Mouse (Mus musculus): Measurements from ENCODE around the gene Yme1l1. TPM values are rescaled to one million over a fixed set of nuclear protein-coding genes. Genes with fewer than 3 reads are reported as not detected.

The Yme1l1 gene
- 82.3 and 90.5 TPM in 2 replicates for polyA plus RNA-seq (2016; fragmentation: Nextera tagmentation; extraction: Ambion mirVana)

GRCm38 (mm10) chr2:23155777-23156607 lies at the start of gene Yme1l1, which contains the start of gene Mastl:
TSS of gene Yme1l1 (plus strand) at chr2:23156369.
TSS of gene Mastl (minus strand) at chr2:23156024.
- Histone ChIP-seq H3K9me3 (replicated peaks) (no peaks in the 10 kb centered on the region), H3K4me1 (peaks cover 29% of the 10 kb centered on the region), H3K27me3 (no peaks in the 10 kb centered on the region), H3K9ac (peak within 1 kb of the TSS; percentile 77), H3K4me2 (replicated peaks) (peak within 1 kb of the TSS; percentile 79), H3K4me3 (peak within 1 kb of the TSS; percentile 79), H3K27ac (peak within 1 kb of the TSS; percentile 99), H3K36me3 (peaks cover 1% of the 10 kb centered on the region; the same call in 1 of the 2 replicates)
- ATAC-seq (ENCODE audit: low FRiP score) = peak; percentile 98
- WGBS = under 1% methylated on average over 61 of the region's 61 CpGs

GRCm38 (mm10) chr2:23119573-23119972 lies 36.6 kb upstream of the Yme1l1 start:
- Histone ChIP-seq H3K4me2 (replicated peaks) (no peak overlapping the region), H3K27me3 (no peaks in the 10 kb centered on the region), H3K9me3 (replicated peaks) (no peaks in the 10 kb centered on the region), H3K4me1 (no peaks in the 10 kb centered on the region), H3K27ac (no peak overlapping the region), H3K4me3 (no peak overlapping the region), H3K36me3 (peaks cover 17% of the 10 kb centered on the region), H3K9ac (no peak overlapping the region)
- no peak for ATAC-seq (ENCODE audit: low FRiP score)

GRCm38 (mm10) chr2:23155199-23155621 lies 959 bp upstream of the Yme1l1 start:
- ATAC-seq (ENCODE audit: low FRiP score) = no peak; the same call in 1 of the 2 replicates

DNA sequence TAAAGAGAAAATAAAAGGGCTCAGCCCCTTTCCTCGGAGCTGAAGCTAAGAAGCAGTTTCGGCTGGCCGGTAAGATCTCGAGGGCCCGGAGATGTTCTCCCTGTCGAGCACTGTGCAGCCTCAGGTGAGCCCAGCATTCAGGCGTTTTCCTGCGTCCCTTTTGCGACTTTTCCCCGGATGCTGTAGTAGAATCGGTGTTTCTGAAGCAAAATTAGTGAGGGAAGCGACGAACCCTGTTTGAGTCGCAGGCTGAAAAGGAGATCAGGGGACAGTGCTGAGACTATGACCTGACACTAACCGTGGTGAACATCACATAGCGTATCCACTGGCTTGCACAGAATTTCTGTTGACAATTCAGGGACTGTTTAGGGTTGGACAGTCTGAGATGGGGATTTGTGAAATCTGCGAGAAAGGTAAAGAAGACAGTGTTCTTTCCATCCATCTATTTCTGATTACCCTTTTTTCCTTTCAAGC lies 476 bp downstream of the Yme1l1 start:
- Histone ChIP-seq H3K9me3 (replicated peaks) (no peaks in the 10 kb centered on the region), H3K4me3 (peak overlapping the region; percentile 79), H3K9ac (peak overlapping the region; percentile 77), H3K27ac (peak overlapping the region; percentile 99), H3K27me3 (no peaks in the 10 kb centered on the region), H3K4me2 (replicated peaks) (peak overlapping the region; percentile 79), H3K4me1 (peaks cover 29% of the 10 kb centered on the region), H3K36me3 (peaks cover 6% of the 10 kb centered on the region)
- under 1% methylated on average over 17 of the region's 17 CpGs for WGBS
- peak; percentile 36 for ATAC-seq (ENCODE audit: low FRiP score)

More at GRCm38 (mm10) chr2:23155199-23155621, 959 bp upstream of the Yme1l1 start:
- Histone ChIP-seq H3K4me2 (replicated peaks) (peak overlapping the region; percentile 79), H3K27ac (peak overlapping the region; percentile 99; the same call in 1 of the 2 replicates), H3K27me3 (no peaks in the 10 kb centered on the region), H3K4me3 (peak overlapping the region; percentile 79), H3K9me3 (replicated peaks) (no peaks in the 10 kb centered on the region), H3K36me3 (no peaks in the 10 kb centered on the region), H3K9ac (peak overlapping the region; percentile 77), H3K4me1 (peaks cover 29% of the 10 kb centered on the region)
- WGBS = 9% methylated on average over 5 of the region's 5 CpGs

DNA sequence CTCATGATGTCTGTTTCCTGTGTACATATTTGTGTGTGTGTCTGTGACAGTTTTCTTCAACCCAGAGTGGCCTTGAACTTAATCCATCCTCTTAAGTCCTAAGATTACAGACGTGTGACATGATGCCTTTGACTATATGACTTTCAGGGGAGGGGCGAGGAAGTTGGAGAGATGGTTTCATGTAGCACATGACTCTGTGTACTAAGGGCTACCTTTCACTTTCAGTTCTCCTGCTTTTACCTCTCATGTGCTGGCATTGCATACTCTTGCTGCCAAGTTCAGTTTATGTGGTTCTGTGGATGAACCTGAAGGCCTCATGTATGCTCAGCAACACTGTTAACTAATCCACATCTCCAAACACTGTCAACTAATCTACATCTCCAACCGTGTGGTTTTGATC lies 16.1 kb downstream of the Yme1l1 start:
- ATAC-seq (ENCODE audit: low FRiP score) = no peak
- Histone ChIP-seq H3K9me3 (replicated peaks) (no peaks in the 10 kb centered on the region), H3K36me3 (peaks cover 67% of the 10 kb centered on the region), H3K9ac (no peak overlapping the region), H3K4me1 (no peaks in the 10 kb centered on the region), H3K27me3 (no peaks in the 10 kb centered on the region), H3K4me2 (replicated peaks) (no peak overlapping the region), H3K27ac (no peak overlapping the region), H3K4me3 (no peak overlapping the region)
- 88% methylated on average over 3 of the region's 3 CpGs for WGBS

DNA sequence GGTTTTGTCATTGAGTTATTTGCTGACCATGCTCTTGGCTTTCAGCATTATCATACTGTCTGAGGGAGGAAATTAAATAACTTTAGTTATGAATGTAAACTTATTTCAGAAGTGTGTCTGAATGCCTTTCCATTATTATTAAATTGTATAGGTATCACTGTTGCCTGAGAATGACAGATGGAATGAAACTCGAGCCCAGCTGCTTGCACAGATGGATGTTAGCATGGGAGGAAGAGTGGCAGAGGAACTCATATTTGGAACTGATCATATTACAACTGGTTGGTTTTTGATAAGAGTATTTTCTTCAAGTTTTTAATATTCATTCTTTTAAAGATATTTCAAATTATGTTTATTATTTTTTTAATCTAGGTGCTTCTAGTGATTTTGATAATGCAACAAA lies 38.2 kb downstream of the Yme1l1 start:
- Histone ChIP-seq H3K4me2 (replicated peaks) (no peak overlapping the region), H3K36me3 (peaks cover 65% of the 10 kb centered on the region), H3K4me1 (no peaks in the 10 kb centered on the region), H3K9ac (no peak overlapping the region), H3K4me3 (no peak overlapping the region), H3K27me3 (no peaks in the 10 kb centered on the region), H3K9me3 (replicated peaks) (no peaks in the 10 kb centered on the region), H3K27ac (no peak overlapping the region)
- 76% methylated on average over 1 of the region's 1 CpGs for WGBS
- no peak for ATAC-seq (ENCODE audit: low FRiP score)

GRCm38 (mm10) chr2:23201034-23201433 lies 44.9 kb downstream of the Yme1l1 start:
- Histone ChIP-seq H3K27ac (no peak overlapping the region), H3K4me3 (no peak overlapping the region), H3K36me3 (peaks cover 21% of the 10 kb centered on the region), H3K9ac (no peak overlapping the region), H3K9me3 (replicated peaks) (no peaks in the 10 kb centered on the region), H3K4me1 (no peaks in the 10 kb centered on the region), H3K27me3 (no peaks in the 10 kb centered on the region), H3K4me2 (replicated peaks) (no peak overlapping the region)
- 90% methylated on average over 1 of the region's 1 CpGs for whole genome bisulfite sequencing
- no peak for ATAC-seq (ENCODE audit: low FRiP score)

GRCm38 (mm10) chr2:23202900-23203670 lies 46.9 kb downstream of the Yme1l1 start:
- H3K9ac ChIP-seq = no peak overlapping the region
- H3K27me3 ChIP-seq = no peaks in the 10 kb centered on the region
- ATAC-seq (ENCODE audit: low FRiP score) = no peak
- no peak overlapping the region for H3K27ac ChIP-seq
- peaks cover 14% of the 10 kb centered on the region for H3K36me3 ChIP-seq
- H3K9me3 ChIP-seq (replicated peaks) = no peaks in the 10 kb centered on the region
- no peak overlapping the region for H3K4me3 ChIP-seq
- no peak overlapping the region for H3K4me2 ChIP-seq (replicated peaks)
- 63% methylated on average over 15 of the region's 15 CpGs for WGBS
- H3K4me1 ChIP-seq = no peaks in the 10 kb centered on the region

- no peaks in the 10 kb centered on the region for H3K9me3 ChIP-seq (replicated peaks)
Measured at GRCm38 (mm10) chr2:23207070-23207526, 50.9 kb downstream of the Yme1l1 start, which contains the start of gene 4931423N10Rik. TSS of gene 4931423N10Rik (plus strand) at chr2:23207476.

GRCm38 (mm10) chr2:23213661-23214060 lies 57.5 kb downstream of the Yme1l1 start:
- H3K36me3 ChIP-seq = no peaks in the 10 kb centered on the region
- no peak for ATAC-seq (ENCODE audit: low FRiP score)
- WGBS = 86% methylated on average over 5 of the region's 5 CpGs
- no peak overlapping the region for H3K27ac ChIP-seq
- H3K9ac ChIP-seq = no peak overlapping the region
- H3K4me2 ChIP-seq (replicated peaks) = no peak overlapping the region
- H3K4me1 ChIP-seq = no peaks in the 10 kb centered on the region
- H3K4me3 ChIP-seq = no peak overlapping the region
- no peaks in the 10 kb centered on the region for H3K9me3 ChIP-seq (replicated peaks)
- H3K27me3 ChIP-seq = no peaks in the 10 kb centered on the region

More at GRCm38 (mm10) chr2:23207070-23207526, 50.9 kb downstream of the Yme1l1 start, which contains the start of gene 4931423N10Rik:
- Histone ChIP-seq H3K27ac (no peak within 1 kb of the TSS), H3K4me2 (replicated peaks) (no peak within 1 kb of the TSS), H3K4me3 (no peak within 1 kb of the TSS), H3K36me3 (no peaks in the 10 kb centered on the region), H3K4me1 (no peaks in the 10 kb centered on the region), H3K9ac (no peak within 1 kb of the TSS), H3K27me3 (no peaks in the 10 kb centered on the region)
- ATAC-seq (ENCODE audit: low FRiP score) = no peak
- 84% methylated on average over 15 of the region's 15 CpGs for WGBS

GRCm38 (mm10) chr2:23225199-23225598 lies 69.0 kb downstream of the Yme1l1 start:
- H3K4me3 ChIP-seq = no peak overlapping the region
- H3K4me2 ChIP-seq (replicated peaks) = no peak overlapping the region
- H3K4me1 ChIP-seq = no peaks in the 10 kb centered on the region
- 0 out of 2 replicates have a peak, but pooled peaks have one; percentile 52 for ATAC-seq (ENCODE audit: low FRiP score)
- H3K9me3 ChIP-seq (replicated peaks) = no peaks in the 10 kb centered on the region
- 63% methylated on average over 5 of the region's 7 CpGs for WGBS
- no peaks in the 10 kb centered on the region for H3K27me3 ChIP-seq
- no peak overlapping the region for H3K27ac ChIP-seq
- H3K36me3 ChIP-seq = no peaks in the 10 kb centered on the region
- no peak overlapping the region for H3K9ac ChIP-seq

DNA sequence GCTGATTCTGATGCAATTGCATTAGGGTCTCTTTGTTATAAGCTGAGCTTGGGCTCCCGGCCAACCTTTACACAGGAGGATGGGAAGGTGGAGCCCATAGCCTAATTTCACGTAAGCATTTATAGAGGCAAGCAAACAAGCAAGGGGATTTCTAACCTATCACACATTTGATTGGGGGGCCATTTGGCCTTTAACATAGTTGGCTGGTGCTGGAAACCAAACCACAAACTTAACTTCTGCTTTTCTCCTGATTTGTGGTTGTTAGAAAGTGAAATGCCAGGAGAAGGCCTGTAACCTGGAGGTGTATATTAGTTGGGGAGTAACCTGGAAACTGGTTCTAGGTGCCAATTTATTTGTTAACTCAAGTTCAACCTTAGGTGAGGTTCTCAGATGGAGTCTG lies 72.3 kb downstream of the Yme1l1 start:
- Histone ChIP-seq H3K4me3 (no peak overlapping the region), H3K27me3 (no peaks in the 10 kb centered on the region), H3K27ac (no peak overlapping the region), H3K9ac (no peak overlapping the region), H3K4me2 (replicated peaks) (no peak overlapping the region), H3K9me3 (replicated peaks) (no peaks in the 10 kb centered on the region), H3K4me1 (no peaks in the 10 kb centered on the region), H3K36me3 (no peaks in the 10 kb centered on the region)
- ATAC-seq (ENCODE audit: low FRiP score) = no peak
- 86% methylated on average over 2 of the region's 2 CpGs for WGBS

All from hindbrain, embryonic 12.5 days (tissue).